Mouse (Mus musculus): Measurements from ENCODE around the gene Mettl4. TPM values are rescaled to one million over a fixed set of nuclear protein-coding genes. Genes with fewer than 3 reads are reported as not detected.
A peak's percentile ranks its signal among the peaks of the same experiment; 100 is the strongest.

The Mettl4 gene
- 26.2 and 27.2 TPM in 2 replicates for polyA plus RNA-seq (2014; fragmentation: Nextera tagmentation; extraction: Ambion mirVana)

DNA sequence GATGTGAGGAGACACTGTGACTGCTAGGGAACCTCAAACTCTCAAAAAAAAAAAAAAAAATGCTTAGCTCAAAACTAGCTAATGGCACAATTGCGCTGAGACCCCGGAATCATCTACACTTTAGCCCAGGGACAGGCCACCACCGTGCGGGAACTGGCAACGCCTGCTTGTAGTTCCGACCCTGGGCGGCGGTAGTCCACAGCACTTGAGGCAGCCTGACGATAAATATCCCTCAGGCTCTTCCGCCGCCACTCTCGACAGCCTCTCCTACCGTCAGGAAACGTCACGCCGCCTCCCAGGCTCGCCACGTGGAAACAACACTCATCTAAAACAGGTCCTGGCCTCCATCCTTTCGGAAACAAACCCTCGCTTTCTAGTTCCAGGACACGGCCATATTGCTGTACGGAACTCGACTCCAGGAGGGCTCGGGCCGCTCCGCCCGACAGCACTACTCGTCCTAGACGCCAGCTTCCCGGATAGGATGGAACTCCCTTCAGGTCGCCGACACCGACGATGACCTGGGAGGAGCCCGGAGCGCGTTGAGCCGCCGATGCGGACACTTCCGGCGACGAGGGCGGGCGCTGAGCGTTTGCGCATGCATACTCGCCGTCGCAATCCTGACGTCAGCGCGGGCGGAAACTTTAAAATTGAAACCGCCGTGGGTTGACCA, at the start of gene Mettl4:
TSS of gene Mettl4 (minus strand) at position 554 of the 670 bp plus-strand sequence.
- peak within 1 kb of the TSS; percentile 62 for H3K4me3 ChIP-seq (ENCODE audit: low read depth, low read length)
- H3K27me3 ChIP-seq (ENCODE audit: control insufficient read depth, insufficient read depth, low read length) = no peaks in the 10 kb centered on the region
- under 1% methylated on average over 56 of the region's 56 CpGs for WGBS
- H3K4me2 ChIP-seq (replicated peaks; ENCODE audit: low read depth, low read length) = peak within 1 kb of the TSS; percentile 57
- H3K4me1 ChIP-seq (ENCODE audit: control insufficient read depth, insufficient read depth, low read length) = peaks cover 7% of the 10 kb centered on the region; the same call in 1 of the 2 replicates
- H3K27ac ChIP-seq (ENCODE audit: low read length) = peak within 1 kb of the TSS; percentile 91
- no peaks in the 10 kb centered on the region for H3K36me3 ChIP-seq (ENCODE audit: control insufficient read depth, insufficient read depth, low read length)
- peak; percentile 98 for ATAC-seq (ENCODE audit: insufficient number of reproducible peaks, insufficient read depth, low FRiP score, low read depth)
- no peaks in the 10 kb centered on the region for H3K9me3 ChIP-seq (ENCODE audit: control insufficient read depth, low read depth, low read length)
- H3K9ac ChIP-seq (replicated peaks; ENCODE audit: low read depth, low read length) = peak within 1 kb of the TSS; percentile 41

DNA sequence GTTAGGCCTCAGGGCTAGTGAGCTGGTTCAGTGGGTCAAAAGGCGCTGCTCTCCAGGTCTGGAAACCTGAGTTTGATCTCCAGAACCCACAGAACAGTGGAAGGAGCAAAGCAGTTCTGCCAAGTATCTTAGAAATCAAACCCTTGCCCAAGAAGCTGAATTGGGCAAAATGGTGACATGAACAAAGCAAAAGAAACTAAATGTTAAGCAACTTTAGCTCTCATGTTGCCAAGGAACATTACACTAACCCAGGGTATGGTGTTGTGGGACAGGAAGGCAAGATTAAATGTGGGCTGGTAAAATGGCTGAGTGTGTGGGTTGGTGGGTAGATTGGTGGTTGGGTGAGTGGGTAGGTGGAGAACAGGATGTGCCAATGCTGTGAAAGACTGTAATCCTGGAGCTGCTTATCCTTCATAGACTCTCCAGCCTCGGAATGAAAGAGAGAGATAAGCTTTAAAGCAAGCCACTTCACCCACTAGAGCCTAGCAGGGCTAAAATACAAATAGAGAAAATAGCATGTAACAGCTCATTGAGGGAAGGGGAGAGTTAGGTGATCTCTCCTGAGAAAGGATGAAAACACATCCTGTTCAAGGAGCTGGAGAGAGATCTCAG, 29.2 kb upstream of the Mettl4 start:
- Histone ChIP-seq H3K4me1 (ENCODE audit: control insufficient read depth, insufficient read depth, low read length) (no peaks in the 10 kb centered on the region), H3K36me3 (ENCODE audit: control insufficient read depth, insufficient read depth, low read length) (peaks cover 9% of the 10 kb centered on the region), H3K9ac (replicated peaks; ENCODE audit: low read depth, low read length) (no peak overlapping the region), H3K27ac (ENCODE audit: low read length) (no peak overlapping the region), H3K9me3 (ENCODE audit: control insufficient read depth, low read depth, low read length) (no peaks in the 10 kb centered on the region), H3K4me2 (replicated peaks; ENCODE audit: low read depth, low read length) (no peak overlapping the region), H3K4me3 (ENCODE audit: low read depth, low read length) (no peak overlapping the region), H3K27me3 (ENCODE audit: control insufficient read depth, insufficient read depth, low read length) (no peaks in the 10 kb centered on the region)
- 83% methylated on average over 2 of the region's 2 CpGs for whole genome bisulfite sequencing
- ATAC-seq (ENCODE audit: insufficient number of reproducible peaks, insufficient read depth, low FRiP score, low read depth) = no peak

DNA sequence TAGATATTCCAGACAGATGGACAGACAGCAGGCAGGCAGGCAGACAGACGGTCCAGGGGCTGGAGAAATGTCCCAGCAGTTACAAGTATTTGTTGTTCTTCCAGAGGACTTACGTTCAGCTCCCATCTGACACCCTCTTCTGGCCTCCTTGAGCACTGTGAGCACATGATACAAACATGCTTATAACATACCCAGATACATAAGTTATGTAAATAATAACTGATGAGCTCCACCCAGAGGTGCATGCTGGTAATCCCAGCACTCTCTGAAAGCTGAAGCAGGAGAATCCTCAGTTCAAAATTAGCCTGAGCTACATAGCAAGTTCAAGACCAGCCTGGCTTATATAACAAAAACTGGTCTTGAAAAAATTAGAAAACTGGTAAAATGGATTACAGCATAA, 18.7 kb upstream of the Mettl4 start:
- ATAC-seq (ENCODE audit: insufficient number of reproducible peaks, insufficient read depth, low FRiP score, low read depth) = no peak
- H3K4me2 ChIP-seq (replicated peaks; ENCODE audit: low read depth, low read length) = no peak overlapping the region
- H3K27ac ChIP-seq (ENCODE audit: low read length) = no peak overlapping the region
- H3K9me3 ChIP-seq (ENCODE audit: control insufficient read depth, low read depth, low read length) = no peaks in the 10 kb centered on the region
- H3K4me1 ChIP-seq (ENCODE audit: control insufficient read depth, insufficient read depth, low read length) = no peaks in the 10 kb centered on the region
- peaks cover 6% of the 10 kb centered on the region for H3K36me3 ChIP-seq (ENCODE audit: control insufficient read depth, insufficient read depth, low read length)
- no peak overlapping the region for H3K4me3 ChIP-seq (ENCODE audit: low read depth, low read length)
- no peak overlapping the region for H3K9ac ChIP-seq (replicated peaks; ENCODE audit: low read depth, low read length)
- WGBS = 89% methylated on average over 2 of the region's 2 CpGs
- no peaks in the 10 kb centered on the region for H3K27me3 ChIP-seq (ENCODE audit: control insufficient read depth, insufficient read depth, low read length)

DNA sequence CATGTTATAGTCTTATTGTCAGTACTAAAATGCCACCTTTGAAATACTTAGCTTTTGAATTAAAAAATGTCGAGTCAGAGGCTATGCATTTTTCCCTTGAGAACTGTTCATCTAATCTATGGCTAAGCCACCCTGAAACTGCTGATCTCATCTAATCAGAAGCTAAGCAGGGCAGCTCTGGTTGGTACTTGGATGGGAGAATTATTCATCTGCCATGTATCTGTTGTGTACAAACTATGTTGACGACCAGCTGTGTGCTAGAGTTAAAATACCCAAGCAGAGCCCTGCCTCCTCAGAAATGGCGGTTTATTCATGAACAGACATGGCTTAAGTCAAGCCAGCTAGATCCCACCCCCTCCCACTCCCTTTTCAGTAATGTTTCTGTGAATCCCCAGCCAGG, 14.9 kb upstream of the Mettl4 start:
- H3K27ac ChIP-seq (ENCODE audit: low read length) = no peak overlapping the region
- no peak overlapping the region for H3K9ac ChIP-seq (replicated peaks; ENCODE audit: low read depth, low read length)
- no peak overlapping the region for H3K4me2 ChIP-seq (replicated peaks; ENCODE audit: low read depth, low read length)
- H3K4me3 ChIP-seq (ENCODE audit: low read depth, low read length) = no peak overlapping the region
- ATAC-seq (ENCODE audit: insufficient number of reproducible peaks, insufficient read depth, low FRiP score, low read depth) = no peak
- no peaks in the 10 kb centered on the region for H3K9me3 ChIP-seq (ENCODE audit: control insufficient read depth, low read depth, low read length)
- H3K27me3 ChIP-seq (ENCODE audit: control insufficient read depth, insufficient read depth, low read length) = no peaks in the 10 kb centered on the region
- no peaks in the 10 kb centered on the region for H3K4me1 ChIP-seq (ENCODE audit: control insufficient read depth, insufficient read depth, low read length)
- 82% methylated on average over 3 of the region's 3 CpGs for WGBS
- H3K36me3 ChIP-seq (ENCODE audit: control insufficient read depth, insufficient read depth, low read length) = peaks cover 5% of the 10 kb centered on the region; the same call in 1 of the 2 replicates

DNA sequence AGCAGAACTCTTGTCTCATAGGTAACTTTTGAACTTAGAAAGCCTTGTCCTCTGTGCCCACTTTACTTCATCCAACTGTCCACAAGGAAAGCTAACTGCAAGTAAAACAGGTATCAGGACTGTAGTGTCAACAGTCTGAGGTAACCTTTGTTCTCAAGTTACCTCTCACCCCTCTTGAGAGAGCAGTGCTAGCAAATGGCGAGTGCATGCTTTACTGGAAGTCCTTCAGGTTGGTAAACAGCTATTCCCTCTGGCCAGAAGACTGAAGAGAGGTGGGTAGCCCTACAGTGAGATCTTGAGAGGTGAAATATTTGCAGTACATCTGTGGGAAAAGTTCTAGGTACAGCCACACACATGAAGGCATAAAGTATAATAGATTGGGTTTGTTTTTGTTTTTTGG, 14.2 kb upstream of the Mettl4 start:
- peaks cover 5% of the 10 kb centered on the region; the same call in 1 of the 2 replicates for H3K36me3 ChIP-seq (ENCODE audit: control insufficient read depth, insufficient read depth, low read length)
- WGBS = 78% methylated on average over 1 of the region's 1 CpGs
- no peak for ATAC-seq (ENCODE audit: insufficient number of reproducible peaks, insufficient read depth, low FRiP score, low read depth)

DNA sequence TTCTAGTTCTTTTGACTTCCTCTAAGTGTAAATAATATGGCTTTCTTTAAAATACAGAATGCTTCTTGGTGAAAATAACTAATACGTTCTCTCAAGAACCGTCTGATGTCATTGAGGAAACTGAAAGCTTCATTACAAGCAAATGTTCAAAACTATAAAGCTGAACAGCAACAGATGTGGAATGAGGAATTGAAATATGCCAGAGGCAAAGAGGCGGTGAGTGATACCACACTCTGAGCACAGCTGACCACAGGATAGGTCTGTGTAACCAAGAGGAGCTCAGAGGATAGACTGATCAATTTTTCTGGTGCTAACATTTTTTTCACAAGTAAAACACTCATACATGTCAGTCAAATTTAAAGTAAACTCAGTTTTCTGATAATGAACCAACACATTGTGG, 12.6 kb upstream of the Mettl4 start:
- 96% methylated on average over 3 of the region's 3 CpGs for WGBS
- Histone ChIP-seq H3K27ac (ENCODE audit: low read length) (no peak overlapping the region), H3K27me3 (ENCODE audit: control insufficient read depth, insufficient read depth, low read length) (no peaks in the 10 kb centered on the region), H3K9ac (replicated peaks; ENCODE audit: low read depth, low read length) (no peak overlapping the region), H3K36me3 (ENCODE audit: control insufficient read depth, insufficient read depth, low read length) (peaks cover 2% of the 10 kb centered on the region; the same call in 1 of the 2 replicates), H3K9me3 (ENCODE audit: control insufficient read depth, low read depth, low read length) (no peaks in the 10 kb centered on the region), H3K4me2 (replicated peaks; ENCODE audit: low read depth, low read length) (no peak overlapping the region), H3K4me1 (ENCODE audit: control insufficient read depth, insufficient read depth, low read length) (no peaks in the 10 kb centered on the region), H3K4me3 (ENCODE audit: low read depth, low read length) (no peak overlapping the region)
- no peak for ATAC-seq (ENCODE audit: insufficient number of reproducible peaks, insufficient read depth, low FRiP score, low read depth)

More for the DNA sequence above, 14.2 kb upstream of the Mettl4 start:
- no peaks in the 10 kb centered on the region for H3K4me1 ChIP-seq (ENCODE audit: control insufficient read depth, insufficient read depth, low read length)
- no peak overlapping the region for H3K9ac ChIP-seq (replicated peaks; ENCODE audit: low read depth, low read length)
- no peaks in the 10 kb centered on the region for H3K27me3 ChIP-seq (ENCODE audit: control insufficient read depth, insufficient read depth, low read length)
- no peak overlapping the region for H3K4me2 ChIP-seq (replicated peaks; ENCODE audit: low read depth, low read length)
- H3K27ac ChIP-seq (ENCODE audit: low read length) = no peak overlapping the region
- no peaks in the 10 kb centered on the region for H3K9me3 ChIP-seq (ENCODE audit: control insufficient read depth, low read depth, low read length)
- H3K4me3 ChIP-seq (ENCODE audit: low read depth, low read length) = no peak overlapping the region

DNA sequence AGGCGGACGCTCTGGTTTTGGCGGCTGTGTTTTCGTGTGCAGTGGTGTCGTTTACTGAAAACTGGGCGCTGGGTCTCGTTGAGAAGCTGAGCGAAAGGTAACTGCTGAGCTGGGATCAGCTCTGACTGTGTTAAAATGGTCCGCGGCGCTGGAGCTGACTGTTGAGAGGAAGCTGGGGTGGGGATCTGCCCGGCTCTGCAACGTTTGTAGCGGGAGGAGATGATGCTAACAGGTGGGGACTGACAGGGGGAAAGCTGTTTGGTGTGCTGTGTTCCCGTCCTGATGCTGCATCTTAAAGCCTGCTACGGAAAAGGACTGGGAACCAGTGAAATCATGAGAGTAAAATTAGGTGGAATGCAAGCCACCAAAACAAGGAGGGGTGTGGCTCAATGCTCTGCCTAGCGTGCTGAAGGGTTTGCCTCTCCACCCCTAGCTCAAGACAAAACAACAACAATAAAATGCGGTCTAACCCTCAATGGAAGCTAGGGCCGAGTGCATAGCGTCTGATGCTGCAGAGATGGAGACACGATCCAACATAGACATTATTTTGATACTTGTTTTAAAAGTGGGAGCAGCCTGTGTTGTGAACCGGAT, 414 bp upstream of the Mettl4 start:
- 1% methylated on average over 22 of the region's 22 CpGs for WGBS
- ATAC-seq (ENCODE audit: insufficient number of reproducible peaks, insufficient read depth, low FRiP score, low read depth) = peak; percentile 42
- no peaks in the 10 kb centered on the region for H3K36me3 ChIP-seq (ENCODE audit: control insufficient read depth, insufficient read depth, low read length)
- peak overlapping the region; percentile 62 for H3K4me3 ChIP-seq (ENCODE audit: low read depth, low read length)
- H3K9ac ChIP-seq (replicated peaks; ENCODE audit: low read depth, low read length) = peak overlapping the region; percentile 41
- peaks cover 7% of the 10 kb centered on the region; the same call in 1 of the 2 replicates for H3K4me1 ChIP-seq (ENCODE audit: control insufficient read depth, insufficient read depth, low read length)
- H3K27me3 ChIP-seq (ENCODE audit: control insufficient read depth, insufficient read depth, low read length) = no peaks in the 10 kb centered on the region
- peak overlapping the region; percentile 91; the same call in 1 of the 2 replicates for H3K27ac ChIP-seq (ENCODE audit: low read length)
- no peaks in the 10 kb centered on the region for H3K9me3 ChIP-seq (ENCODE audit: control insufficient read depth, low read depth, low read length)
- H3K4me2 ChIP-seq (replicated peaks; ENCODE audit: low read depth, low read length) = peak overlapping the region; percentile 57

DNA sequence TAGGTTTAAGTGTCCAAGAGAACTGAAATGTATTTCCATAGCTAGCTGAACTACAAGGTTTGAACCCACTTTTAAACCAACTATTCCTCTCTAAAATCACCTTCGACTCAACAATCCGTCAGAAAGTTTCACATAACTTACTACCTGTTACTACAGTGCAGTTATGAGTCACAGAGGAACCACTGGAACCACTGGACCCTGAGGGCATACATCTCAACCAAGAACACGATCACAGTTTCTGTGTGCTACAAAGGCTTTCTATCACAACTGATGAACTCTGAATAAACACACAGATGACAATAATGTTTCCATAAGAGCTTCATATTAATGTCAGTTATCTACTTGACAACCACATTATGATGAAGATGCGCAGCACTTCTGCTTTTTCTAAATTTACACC, 11.6 kb downstream of the Mettl4 start:
- Histone ChIP-seq H3K36me3 (ENCODE audit: control insufficient read depth, insufficient read depth, low read length) (peaks cover 5% of the 10 kb centered on the region; the same call in 1 of the 2 replicates), H3K27me3 (ENCODE audit: control insufficient read depth, insufficient read depth, low read length) (no peaks in the 10 kb centered on the region), H3K9ac (replicated peaks; ENCODE audit: low read depth, low read length) (no peak overlapping the region), H3K4me3 (ENCODE audit: low read depth, low read length) (no peak overlapping the region), H3K4me1 (ENCODE audit: control insufficient read depth, insufficient read depth, low read length) (no peaks in the 10 kb centered on the region), H3K9me3 (ENCODE audit: control insufficient read depth, low read depth, low read length) (no peaks in the 10 kb centered on the region), H3K27ac (ENCODE audit: low read length) (no peak overlapping the region), H3K4me2 (replicated peaks; ENCODE audit: low read depth, low read length) (no peak overlapping the region)
- WGBS = 90% methylated on average over 4 of the region's 4 CpGs
- no peak for ATAC-seq (ENCODE audit: insufficient number of reproducible peaks, insufficient read depth, low FRiP score, low read depth)
